Mouse (Mus musculus): ENCODE measurements around the gene Rnf19b. TPM values are rescaled to one million over a fixed set of nuclear protein-coding genes. Genes with fewer than 3 reads are reported as not detected.

Gene Rnf19b
- polyA plus RNA-seq, 1 experiment from 2014 or later = 9.0 TPM

- Histone ChIP-seq H3K4me1 (ENCODE audit: control insufficient read depth, insufficient read depth, low read length) (no peaks in the 10 kb centered on the region), H3K27ac (replicated peaks; ENCODE audit: low read depth, low read length) (no peak overlapping the region), H3K27me3 (ENCODE audit: control insufficient read depth, insufficient read depth, low read length) (no peaks in the 10 kb centered on the region), H3K4me3 (ENCODE audit: low read depth, low read length) (no peak overlapping the region), H3K4me2 (ENCODE audit: low read depth, low read length) (no peak overlapping the region), H3K9me3 (replicated peaks; ENCODE audit: control insufficient read depth, low read length) (no peaks in the 10 kb centered on the region), H3K36me3 (replicated peaks; ENCODE audit: control insufficient read depth, insufficient read depth, low read depth, low read length) (0 out of 2 replicates have a peak, but pooled peaks cover 5% of the 10 kb centered on the region), H3K9ac (replicated peaks; ENCODE audit: low read length) (no peak overlapping the region)
- 26% methylated on average over 8 of the region's 8 CpGs for WGBS
- ATAC-seq (replicated peaks; ENCODE audit: insufficient number of reproducible peaks, low FRiP score, low TSS enrichment, low read depth) (no peak), DNase-seq (ENCODE audit: low spot score) (peak; percentile 88)
These were observed 28.0 kb downstream of the Rnf19b start for GRCm38 (mm10) chr4:129086078-129086477.

- no peaks in the 10 kb centered on the region for H3K36me3 ChIP-seq (replicated peaks; ENCODE audit: control insufficient read depth, insufficient read depth, low read depth, low read length)
- H3K4me1 ChIP-seq (ENCODE audit: control insufficient read depth, insufficient read depth, low read length) = no peaks in the 10 kb centered on the region
- ATAC-seq (replicated peaks; ENCODE audit: insufficient number of reproducible peaks, low FRiP score, low TSS enrichment, low read depth) = no peak
- no peak overlapping the region for H3K4me2 ChIP-seq (ENCODE audit: low read depth, low read length)
- no peak for DNase-seq (ENCODE audit: low spot score)
- H3K4me3 ChIP-seq (ENCODE audit: low read depth, low read length) = no peak overlapping the region
- WGBS = 46% methylated on average over 5 of the region's 5 CpGs
- H3K9me3 ChIP-seq (replicated peaks; ENCODE audit: control insufficient read depth, low read length) = no peaks in the 10 kb centered on the region
- no peaks in the 10 kb centered on the region for H3K27me3 ChIP-seq (ENCODE audit: control insufficient read depth, insufficient read depth, low read length)
- H3K9ac ChIP-seq (replicated peaks; ENCODE audit: low read length) = no peak overlapping the region
- no peak overlapping the region for H3K27ac ChIP-seq (replicated peaks; ENCODE audit: low read depth, low read length)
These were observed 29.8 kb downstream of the Rnf19b start for GRCm38 (mm10) chr4:129087850-129088249.

- Histone ChIP-seq H3K36me3 (replicated peaks; ENCODE audit: control insufficient read depth, insufficient read depth, low read depth, low read length) (no peaks in the 10 kb centered on the region), H3K27ac (replicated peaks; ENCODE audit: low read depth, low read length) (no peak overlapping the region), H3K4me2 (ENCODE audit: low read depth, low read length) (no peak overlapping the region), H3K4me3 (ENCODE audit: low read depth, low read length) (no peak overlapping the region), H3K9ac (replicated peaks; ENCODE audit: low read length) (no peak overlapping the region), H3K27me3 (ENCODE audit: control insufficient read depth, insufficient read depth, low read length) (no peaks in the 10 kb centered on the region), H3K9me3 (replicated peaks; ENCODE audit: control insufficient read depth, low read length) (no peaks in the 10 kb centered on the region), H3K4me1 (ENCODE audit: control insufficient read depth, insufficient read depth, low read length) (no peaks in the 10 kb centered on the region)
- ATAC-seq (replicated peaks; ENCODE audit: insufficient number of reproducible peaks, low FRiP score, low TSS enrichment, low read depth) (no peak), DNase-seq (ENCODE audit: low spot score) (no peak)
- 30% methylated on average over 15 of the region's 15 CpGs for WGBS
These were observed 37.2 kb downstream of the Rnf19b start for GRCm38 (mm10) chr4:129095276-129095675.

GRCm38 (mm10) chr4:129097006-129097405, 38.9 kb downstream of the Rnf19b start:
- H3K9ac ChIP-seq (replicated peaks; ENCODE audit: low read length) = no peak overlapping the region
- 78% methylated on average over 7 of the region's 7 CpGs for WGBS
- DNase-seq (ENCODE audit: low spot score) (no peak), ATAC-seq (replicated peaks; ENCODE audit: insufficient number of reproducible peaks, low FRiP score, low TSS enrichment, low read depth) (no peak)
- no peaks in the 10 kb centered on the region for H3K9me3 ChIP-seq (replicated peaks; ENCODE audit: control insufficient read depth, low read length)
- no peak overlapping the region for H3K4me3 ChIP-seq (ENCODE audit: low read depth, low read length)
- H3K27ac ChIP-seq (replicated peaks; ENCODE audit: low read depth, low read length) = no peak overlapping the region
- no peaks in the 10 kb centered on the region for H3K36me3 ChIP-seq (replicated peaks; ENCODE audit: control insufficient read depth, insufficient read depth, low read depth, low read length)
- no peaks in the 10 kb centered on the region for H3K27me3 ChIP-seq (ENCODE audit: control insufficient read depth, insufficient read depth, low read length)
- no peak overlapping the region for H3K4me2 ChIP-seq (ENCODE audit: low read depth, low read length)
- H3K4me1 ChIP-seq (ENCODE audit: control insufficient read depth, insufficient read depth, low read length) = no peaks in the 10 kb centered on the region

- no peaks in the 10 kb centered on the region for H3K9me3 ChIP-seq (replicated peaks; ENCODE audit: control insufficient read depth, low read length)
These were observed 44.2 kb downstream of the Rnf19b start for GRCm38 (mm10) chr4:129102133-129102829.

GRCm38 (mm10) chr4:129105356-129105755, 47.3 kb downstream of the Rnf19b start, which contains the start of gene Tmem54:
Tmem54 (plus strand) TSS chr4:129105548.
- WGBS = under 1% methylated on average over 40 of the region's 40 CpGs
- Histone ChIP-seq H3K4me1 (ENCODE audit: control insufficient read depth, insufficient read depth, low read length) (peaks cover 4% of the 10 kb centered on the region), H3K27ac (replicated peaks; ENCODE audit: low read depth, low read length) (no peak within 1 kb of the TSS), H3K9ac (replicated peaks; ENCODE audit: low read length) (peak within 1 kb of the TSS; percentile 32), H3K27me3 (ENCODE audit: control insufficient read depth, insufficient read depth, low read length) (peaks cover 22% of the 10 kb centered on the region), H3K36me3 (replicated peaks; ENCODE audit: control insufficient read depth, insufficient read depth, low read depth, low read length) (no peaks in the 10 kb centered on the region), H3K9me3 (replicated peaks; ENCODE audit: control insufficient read depth, low read length) (no peaks in the 10 kb centered on the region), H3K4me3 (ENCODE audit: low read depth, low read length) (peak within 1 kb of the TSS; percentile 24), H3K4me2 (ENCODE audit: low read depth, low read length) (peak within 1 kb of the TSS; percentile 58)
- DNase-seq (ENCODE audit: low spot score) = peak; percentile 54
- ATAC-seq (replicated peaks; ENCODE audit: insufficient number of reproducible peaks, low FRiP score, low TSS enrichment, low read depth) = peak; percentile 69

More at GRCm38 (mm10) chr4:129102133-129102829, 44.2 kb downstream of the Rnf19b start:
- ATAC-seq (replicated peaks; ENCODE audit: insufficient number of reproducible peaks, low FRiP score, low TSS enrichment, low read depth) (no peak), DNase-seq (ENCODE audit: low spot score) (no peak)
- peaks cover 4% of the 10 kb centered on the region for H3K4me1 ChIP-seq (ENCODE audit: control insufficient read depth, insufficient read depth, low read length)
- H3K9ac ChIP-seq (replicated peaks; ENCODE audit: low read length) = no peak overlapping the region
- WGBS = 82% methylated on average over 14 of the region's 14 CpGs
- no peak overlapping the region for H3K4me2 ChIP-seq (ENCODE audit: low read depth, low read length)
- H3K27ac ChIP-seq (replicated peaks; ENCODE audit: low read depth, low read length) = no peak overlapping the region
- no peaks in the 10 kb centered on the region for H3K36me3 ChIP-seq (replicated peaks; ENCODE audit: control insufficient read depth, insufficient read depth, low read depth, low read length)
- H3K4me3 ChIP-seq (ENCODE audit: low read depth, low read length) = no peak overlapping the region
- H3K27me3 ChIP-seq (ENCODE audit: control insufficient read depth, insufficient read depth, low read length) = peaks cover 22% of the 10 kb centered on the region

GRCm38 (mm10) chr4:129106073-129106472, 48.0 kb downstream of the Rnf19b start:
- no peak overlapping the region for H3K27ac ChIP-seq (replicated peaks; ENCODE audit: low read depth, low read length)
- H3K4me1 ChIP-seq (ENCODE audit: control insufficient read depth, insufficient read depth, low read length) = peaks cover 4% of the 10 kb centered on the region
- peak; percentile 25 for DNase-seq (ENCODE audit: low spot score)
- H3K27me3 ChIP-seq (ENCODE audit: control insufficient read depth, insufficient read depth, low read length) = peaks cover 22% of the 10 kb centered on the region
- H3K4me2 ChIP-seq (ENCODE audit: low read depth, low read length) = no peak overlapping the region
- WGBS = 11% methylated on average over 9 of the region's 9 CpGs
- no peaks in the 10 kb centered on the region for H3K36me3 ChIP-seq (replicated peaks; ENCODE audit: control insufficient read depth, insufficient read depth, low read depth, low read length)
- no peak overlapping the region for H3K4me3 ChIP-seq (ENCODE audit: low read depth, low read length)
- no peak overlapping the region for H3K9ac ChIP-seq (replicated peaks; ENCODE audit: low read length)
- no peak for ATAC-seq (replicated peaks; ENCODE audit: insufficient number of reproducible peaks, low FRiP score, low TSS enrichment, low read depth)
- no peaks in the 10 kb centered on the region for H3K9me3 ChIP-seq (replicated peaks; ENCODE audit: control insufficient read depth, low read length)

GRCm38 (mm10) chr4:129107348-129107899, 49.4 kb downstream of the Rnf19b start:
- no peaks in the 10 kb centered on the region for H3K9me3 ChIP-seq (replicated peaks; ENCODE audit: control insufficient read depth, low read length)
- no peak for DNase-seq (ENCODE audit: low spot score)
- H3K27ac ChIP-seq (replicated peaks; ENCODE audit: low read depth, low read length) = no peak overlapping the region
- no peak overlapping the region for H3K4me3 ChIP-seq (ENCODE audit: low read depth, low read length)
- no peak for ATAC-seq (replicated peaks; ENCODE audit: insufficient number of reproducible peaks, low FRiP score, low TSS enrichment, low read depth)
- H3K27me3 ChIP-seq (ENCODE audit: control insufficient read depth, insufficient read depth, low read length) = peaks cover 22% of the 10 kb centered on the region
- H3K4me1 ChIP-seq (ENCODE audit: control insufficient read depth, insufficient read depth, low read length) = peaks cover 4% of the 10 kb centered on the region
- no peaks in the 10 kb centered on the region for H3K36me3 ChIP-seq (replicated peaks; ENCODE audit: control insufficient read depth, insufficient read depth, low read depth, low read length)
- no peak overlapping the region for H3K4me2 ChIP-seq (ENCODE audit: low read depth, low read length)
- 72% methylated on average over 10 of the region's 10 CpGs for WGBS
- H3K9ac ChIP-seq (replicated peaks; ENCODE audit: low read length) = no peak overlapping the region

All from embryonic facial prominence, embryonic 11.5 days (tissue).